Mouse (Mus musculus) brain, embryonic 14.5 days (tissue): ENCODE measurements around the gene Syndig1. TPM values are rescaled to one million over a fixed set of nuclear protein-coding genes. Genes with fewer than 3 reads are reported as not detected.

Experiments used
- DNase-seq: peaks from one replicate; pipeline ENCODE4 v3.0.0-alpha.2; 2011; ENCODE audit warnings: low read depth
- CTCF ChIP-seq: fragments of 200-500 bp; IDR thresholded peaks from 2 replicates; pipeline ENCODE4 v1.5.1; 2012; ENCODE audit warnings: inconsistent platforms, mild to moderate bottlenecking, moderate library complexity, borderline replicate concordance; ENCODE audit not compliant: insufficient read depth, insufficient read length; ENCODE audit errors: extremely low read depth
- POLR2A ChIP-seq: fragments of 200-500 bp; IDR thresholded peaks from 2 replicates; pipeline ENCODE4 v1.6.1; 2012; ENCODE audit warnings: mild to moderate bottlenecking, inconsistent platforms, borderline replicate concordance; ENCODE audit not compliant: poor library complexity, insufficient read depth, insufficient read length, severe bottlenecking; ENCODE audit errors: extremely low read depth
- polyA plus RNA-seq: library from polyadenylated mRNA; depleted of rRNA; stranded (reverse); fragments of >200 nt; gene quantifications from 2 replicates; pipeline ENCODE4 v1.2.3, GENCODE M21; 2012

Syndig1 gene
- polyA plus RNA-seq, 1 experiment = 17.3 TPM

DNA sequence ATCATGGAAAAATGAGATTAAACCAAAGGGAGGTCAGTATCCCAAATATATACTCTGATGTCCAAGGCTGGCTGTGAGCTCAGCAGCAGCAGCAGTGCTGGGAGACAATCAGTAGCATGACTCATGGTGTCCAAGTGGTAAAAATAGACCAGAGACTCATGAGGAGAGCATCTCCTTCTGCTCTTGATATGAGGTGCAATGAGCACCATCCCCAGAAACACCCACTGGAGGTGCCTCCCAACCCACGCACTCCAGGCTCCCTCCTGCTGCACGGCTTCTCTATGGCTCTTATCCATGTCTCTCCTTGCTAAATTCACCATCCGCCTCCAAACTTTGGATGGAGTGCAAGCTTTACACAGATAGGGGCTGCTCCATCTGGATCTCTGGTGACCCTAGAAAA is 44.3 kb downstream of the Syndig1 start:
- TF ChIP-seq CTCF = no peak
- no peak for TF ChIP-seq POLR2A
- no peak for DNase-seq

- DNase-seq = no peak
- TF ChIP-seq POLR2A (no peak), CTCF (no peak)
Observed at GRCm38 (mm10) chr2:149877954-149878353, 48.9 kb downstream of the Syndig1 start.

DNA sequence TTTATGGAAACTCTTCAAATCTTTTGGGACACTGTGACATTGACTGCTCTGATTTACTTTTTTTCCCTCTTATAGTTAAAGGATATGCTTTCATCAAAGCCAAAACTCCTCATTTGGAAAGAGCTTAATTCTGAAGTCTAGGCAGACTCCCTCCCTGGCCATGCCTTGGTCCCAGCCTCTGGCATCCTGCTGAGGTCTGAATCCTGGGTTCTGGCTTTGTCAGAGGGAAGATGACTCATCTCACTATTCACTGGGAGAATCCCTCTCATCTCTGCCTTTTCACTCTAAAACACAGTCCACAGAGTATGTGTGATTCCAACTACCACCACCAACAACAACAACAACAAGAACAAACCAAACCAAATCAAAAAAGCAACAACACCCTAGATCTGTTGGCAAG is 58.6 kb downstream of the Syndig1 start:
- TF ChIP-seq POLR2A (no peak), CTCF (no peak)
- no peak for DNase-seq

DNA sequence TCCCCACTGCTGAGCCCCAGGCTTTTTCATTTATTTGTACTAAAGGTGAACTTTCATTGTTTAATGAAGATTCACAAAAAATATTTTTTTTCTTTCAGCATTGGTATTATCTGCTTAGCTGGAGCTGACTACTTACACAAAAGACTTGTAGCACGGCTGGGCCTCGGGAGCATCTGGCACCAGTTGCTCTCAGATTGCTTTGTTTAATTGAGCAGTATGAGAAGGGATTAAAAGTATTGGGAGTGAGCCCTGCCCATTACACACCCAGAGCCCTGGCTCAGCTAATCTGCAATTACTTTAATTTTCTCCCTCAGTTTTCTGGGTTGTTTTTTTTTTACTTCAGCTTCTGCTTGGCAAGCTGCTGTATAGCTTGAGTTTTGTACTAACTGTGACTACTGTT is 62.6 kb downstream of the Syndig1 start:
- peak; percentile 80 for DNase-seq
- TF ChIP-seq POLR2A = no peak
- TF ChIP-seq CTCF = no peak

DNA sequence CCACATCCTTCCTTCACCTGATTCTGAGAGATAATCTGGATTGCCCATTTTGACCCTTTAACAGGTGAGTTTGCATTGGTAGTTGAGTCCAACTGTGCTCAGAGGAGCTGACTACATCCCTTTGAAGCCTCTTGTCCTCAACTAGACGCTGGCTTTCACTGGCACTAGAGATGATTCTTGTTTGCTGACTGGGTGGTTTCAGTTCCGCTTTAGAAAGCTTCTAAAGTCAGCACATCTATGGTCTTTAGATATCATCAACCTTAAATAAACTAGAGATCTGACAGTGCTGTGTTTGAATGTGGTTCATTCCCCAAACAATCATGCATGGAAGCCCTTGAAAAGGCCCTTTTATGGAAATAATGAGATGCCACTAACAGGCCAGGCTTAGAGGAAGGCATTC is 67.3 kb downstream of the Syndig1 start:
- no peak for DNase-seq
- TF ChIP-seq POLR2A = no peak
- no peak for TF ChIP-seq CTCF

- TF ChIP-seq CTCF (no peak), POLR2A (no peak)
- DNase-seq = no peak
Observed at GRCm38 (mm10) chr2:149899615-149900014, 70.6 kb downstream of the Syndig1 start.

DNA sequence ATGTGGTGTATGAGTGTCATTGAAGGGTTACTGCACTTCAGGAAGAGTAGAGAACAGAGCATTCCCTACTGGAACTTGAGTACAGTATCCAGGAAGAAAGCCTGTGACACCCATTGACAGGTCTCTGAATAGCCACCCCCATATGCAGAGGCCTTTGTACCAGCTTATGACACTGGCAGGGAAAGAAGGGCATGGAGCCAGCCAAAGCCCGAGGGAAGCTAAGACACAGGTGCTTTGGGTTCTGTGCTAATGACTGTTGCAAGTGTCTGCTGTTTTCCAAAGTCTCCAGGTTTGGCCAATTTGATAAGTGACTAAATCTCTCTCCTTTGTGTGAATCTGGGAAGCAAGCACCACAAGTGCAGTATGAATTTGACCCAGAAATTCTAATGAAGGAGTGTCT is 71.6 kb downstream of the Syndig1 start:
- DNase-seq = no peak
- TF ChIP-seq POLR2A (no peak), CTCF (no peak)

GRCm38 (mm10) chr2:149904405-149904804 is 75.4 kb downstream of the Syndig1 start:
- TF ChIP-seq CTCF (no peak), POLR2A (no peak)
- DNase-seq = no peak

GRCm38 (mm10) chr2:149906694-149907093 is 77.7 kb downstream of the Syndig1 start:
- TF ChIP-seq POLR2A (no peak), CTCF (no peak)
- DNase-seq = no peak

GRCm38 (mm10) chr2:149917162-149917561 is 88.2 kb downstream of the Syndig1 start:
- no peak for DNase-seq
- TF ChIP-seq CTCF (no peak), POLR2A (no peak)

GRCm38 (mm10) chr2:149923561-149923960 is 94.5 kb downstream of the Syndig1 start:
- DNase-seq = no peak
- no peak for TF ChIP-seq POLR2A
- TF ChIP-seq CTCF = no peak

DNA sequence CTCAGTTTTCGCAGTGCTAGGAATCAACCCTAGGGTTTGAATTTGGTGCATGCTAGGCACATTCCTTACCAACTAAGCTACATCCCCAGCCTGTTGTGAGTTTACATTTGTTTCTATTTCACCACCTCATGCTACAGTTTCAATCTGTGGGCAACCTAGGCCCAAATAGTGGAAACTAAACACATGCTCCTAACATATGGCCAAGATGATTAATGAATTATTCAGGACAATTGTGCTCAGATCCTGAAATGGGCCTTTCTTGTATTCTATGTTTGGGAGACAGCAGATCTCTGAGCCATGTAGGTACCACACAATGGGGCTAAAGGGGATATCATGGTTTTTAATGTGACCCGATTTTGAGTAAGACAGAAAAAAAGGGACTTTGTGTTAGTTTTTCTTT is 96.9 kb downstream of the Syndig1 start:
- TF ChIP-seq POLR2A (no peak), CTCF (no peak)
- peak; percentile 18 for DNase-seq

DNA sequence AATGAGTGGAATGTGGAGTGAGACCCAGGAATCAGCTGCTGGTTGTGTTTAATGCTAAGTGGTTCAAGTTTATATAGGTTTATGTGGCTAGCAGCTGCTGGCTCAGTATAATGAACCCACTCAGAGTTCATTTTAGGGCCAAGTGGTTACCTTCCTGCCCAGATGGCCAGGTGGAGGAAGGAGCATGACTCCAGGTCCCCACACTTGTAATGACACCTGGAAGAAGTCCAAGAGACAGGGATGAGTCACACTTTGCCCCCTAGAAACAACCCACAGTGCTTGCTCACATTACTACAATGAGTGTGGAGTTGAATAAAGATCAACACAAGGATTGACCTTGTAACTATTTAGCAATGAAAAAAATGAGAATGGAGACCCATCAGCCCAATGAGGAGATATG is 98.0 kb downstream of the Syndig1 start:
- TF ChIP-seq POLR2A (no peak), CTCF (no peak)
- DNase-seq = no peak

GRCm38 (mm10) chr2:149927481-149927880 is 98.5 kb downstream of the Syndig1 start:
- TF ChIP-seq POLR2A = no peak
- TF ChIP-seq CTCF = no peak
- no peak for DNase-seq

- DNase-seq = no peak
- TF ChIP-seq POLR2A = no peak
Observed at GRCm38 (mm10) chr2:149929986-149930385, 101.0 kb downstream of the Syndig1 start.

- no peak for TF ChIP-seq CTCF
- no peak for TF ChIP-seq POLR2A
- no peak for DNase-seq
Observed at GRCm38 (mm10) chr2:149931111-149931510, 102.1 kb downstream of the Syndig1 start.

- DNase-seq = no peak
- TF ChIP-seq CTCF (no peak), POLR2A (no peak)
Observed at GRCm38 (mm10) chr2:149932095-149932494, 103.1 kb downstream of the Syndig1 start.
